Mouse (Mus musculus) limb, embryonic 12.5 days (tissue): Measurements from ENCODE around the gene Acyp2. TPM values are rescaled to one million over a fixed set of nuclear protein-coding genes. Genes with fewer than 3 reads are reported as not detected.

Experiments
- ATAC-seq: fragments of 200-750 bp; cut with Nextera tagmentation; 2 replicates; pipeline ENCODE4 v1.8.0; 2017; ENCODE audit warnings: low read depth, moderate TSS enrichment; ENCODE audit not compliant: insufficient number of reproducible peaks, insufficient read depth, low FRiP score, low TSS enrichment
- H3K27ac ChIP-seq: fragments of 300-500 bp; sonication (generic); 2 replicates; pipeline ENCODE4 v1.5.1; 2016; ENCODE audit warnings: mild to moderate bottlenecking, moderate library complexity
- H3K27me3 ChIP-seq: fragments of 300-500 bp; sonication (generic); 2 replicates; pipeline ENCODE4 v1.6.1; 2016; ENCODE audit warnings: mild to moderate bottlenecking, moderate library complexity
- H3K36me3 ChIP-seq: fragments of 300-500 bp; sonication (generic); 2 replicates; pipeline ENCODE4 v1.6.1; 2016; ENCODE audit warnings: mild to moderate bottlenecking, moderate library complexity
- H3K4me1 ChIP-seq: fragments of 300-500 bp; sonication (generic); replicated peaks from 2 replicates; pipeline ENCODE4 v1.6.1; 2016
- H3K4me2 ChIP-seq: fragments of 300-500 bp; sonication (generic); 2 replicates; pipeline ENCODE4 v1.6.1; 2016; ENCODE audit warnings: mild to moderate bottlenecking, moderate library complexity
- H3K4me3 ChIP-seq: fragments of 300-500 bp; sonication (generic); replicated peaks from 2 replicates; pipeline ENCODE4 v1.5.1; 2016; ENCODE audit warnings: mild to moderate bottlenecking
- H3K9ac ChIP-seq: fragments of 300-500 bp; sonication (generic); replicated peaks from 2 replicates; pipeline ENCODE4 v1.6.1; 2016; ENCODE audit warnings: mild to moderate bottlenecking, moderate library complexity
- H3K9me3 ChIP-seq: fragments of 300-500 bp; sonication (generic); 2 replicates; pipeline ENCODE4 v1.6.1; 2016; ENCODE audit warnings: mild to moderate bottlenecking, moderate library complexity
- WGBS: fragments of 180-500 bp; shearing (Covaris S2); methylation state at CpG from one replicate; pipeline ENCODE4 v1.1.7; 2016; 5-methylcytosine and 5-hydroxymethylcytosine counted together
- polyA plus RNA-seq: library from polyadenylated mRNA; unstranded; fragments of >200 nt; fragmentation: Nextera tagmentation; extraction: Ambion mirVana; gene quantifications from 2 replicates; pipeline ENCODE4 v1.2.1, GENCODE M21; 2016

The Acyp2 gene
- polyA plus RNA-seq = 6.6 and 8.0 TPM in 2 replicates

DNA sequence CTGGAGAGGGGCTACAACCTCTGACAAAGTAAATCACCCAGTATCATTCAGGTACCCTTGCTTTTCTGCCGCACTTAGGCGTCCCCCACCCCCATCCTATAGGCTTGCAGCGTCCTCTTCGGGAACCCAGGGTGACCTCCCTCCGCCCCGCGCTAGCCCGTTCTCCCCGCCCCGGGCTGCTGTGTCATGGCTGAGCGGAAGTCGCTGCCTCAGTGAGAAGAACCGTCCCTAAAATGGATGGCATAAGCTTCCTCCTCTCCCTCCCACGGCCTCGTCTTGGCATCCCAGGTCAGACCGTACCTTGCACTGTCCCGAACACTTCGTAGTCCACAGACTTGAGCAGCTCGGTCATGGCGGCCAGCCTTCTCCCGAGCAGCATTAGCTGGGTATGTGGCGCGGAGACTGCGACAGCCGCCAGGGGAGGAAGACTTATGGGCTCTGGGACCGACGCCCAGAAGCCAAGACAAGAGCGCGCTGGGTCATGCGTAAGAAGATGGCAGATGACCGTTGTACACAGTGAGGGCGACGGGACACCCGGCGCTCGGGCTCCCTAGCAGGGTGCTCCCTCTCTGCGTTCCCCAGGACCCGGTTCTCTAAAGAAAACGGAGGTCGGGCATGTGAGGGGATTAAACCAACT lies at the start of gene Acyp2:
Gene Acyp2 (minus strand): TSS at position 587 of the 637 bp plus-strand sequence.
- Histone ChIP-seq H3K4me1 (no peaks in the 10 kb centered on the region), H3K36me3 (no peaks in the 10 kb centered on the region), H3K9ac (peak within 1 kb of the TSS; percentile 70), H3K4me2 (peak within 1 kb of the TSS; percentile 65), H3K9me3 (no peaks in the 10 kb centered on the region), H3K27ac (peak within 1 kb of the TSS; percentile 82), H3K4me3 (peak within 1 kb of the TSS; percentile 63), H3K27me3 (no peaks in the 10 kb centered on the region)
- ATAC-seq = peak; percentile 98
- WGBS = under 1% methylated on average over 40 of the region's 40 CpGs

DNA sequence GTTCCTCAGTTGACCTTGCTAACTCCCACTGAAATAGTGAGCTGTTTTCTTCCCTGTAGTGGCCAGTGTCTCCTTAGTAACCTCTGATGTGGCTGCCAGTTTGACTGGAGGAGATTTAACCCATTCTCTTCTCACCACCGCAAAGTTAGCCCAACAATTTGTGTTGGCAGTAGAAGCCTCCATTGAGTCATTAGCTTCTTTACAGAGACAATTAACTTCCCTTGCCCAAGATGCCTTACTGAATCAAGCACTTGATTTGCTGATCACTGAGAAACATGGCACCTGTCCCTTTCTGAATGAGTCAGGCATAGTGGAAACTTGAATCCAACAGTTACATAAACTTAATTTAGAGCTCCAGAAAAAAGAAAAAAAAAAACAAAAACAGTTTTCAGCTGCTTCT lies 40.0 kb upstream of the Acyp2 start:
- H3K4me3 ChIP-seq = no peak overlapping the region
- no peaks in the 10 kb centered on the region for H3K4me1 ChIP-seq
- H3K27me3 ChIP-seq = no peaks in the 10 kb centered on the region
- no peaks in the 10 kb centered on the region for H3K9me3 ChIP-seq
- H3K36me3 ChIP-seq = no peaks in the 10 kb centered on the region
- H3K4me2 ChIP-seq = no peak overlapping the region
- WGBS = 71% methylated on average over 1 of the region's 1 CpGs
- H3K9ac ChIP-seq = no peak overlapping the region
- ATAC-seq = no peak
- H3K27ac ChIP-seq = no peak overlapping the region

DNA sequence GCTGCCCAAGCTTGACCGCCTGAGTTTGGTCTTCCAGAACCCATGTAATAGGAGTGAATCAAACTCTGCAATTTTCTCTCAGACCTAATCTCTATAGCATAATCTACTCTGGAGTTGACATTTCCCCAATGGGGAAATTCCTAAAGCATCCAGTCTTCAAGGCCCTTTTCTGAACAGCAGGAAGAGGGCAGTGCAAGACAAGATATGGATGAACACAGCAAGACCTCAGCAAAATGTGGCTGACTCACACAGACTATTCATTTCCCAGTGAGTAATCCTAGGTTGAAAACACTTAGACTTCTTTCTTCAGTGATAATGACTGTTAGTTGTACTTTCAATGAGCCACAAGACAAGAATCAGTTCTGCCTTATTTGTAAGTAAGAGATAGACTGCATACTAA lies 26.7 kb upstream of the Acyp2 start:
- H3K36me3 ChIP-seq = no peaks in the 10 kb centered on the region
- H3K4me3 ChIP-seq = no peak overlapping the region
- no peak for ATAC-seq
- no peak overlapping the region for H3K27ac ChIP-seq
- H3K9me3 ChIP-seq = no peaks in the 10 kb centered on the region
- H3K27me3 ChIP-seq = no peaks in the 10 kb centered on the region
- no peak overlapping the region for H3K9ac ChIP-seq
- H3K4me2 ChIP-seq = no peak overlapping the region
- WGBS = 85% methylated on average over 1 of the region's 1 CpGs
- no peaks in the 10 kb centered on the region for H3K4me1 ChIP-seq

DNA sequence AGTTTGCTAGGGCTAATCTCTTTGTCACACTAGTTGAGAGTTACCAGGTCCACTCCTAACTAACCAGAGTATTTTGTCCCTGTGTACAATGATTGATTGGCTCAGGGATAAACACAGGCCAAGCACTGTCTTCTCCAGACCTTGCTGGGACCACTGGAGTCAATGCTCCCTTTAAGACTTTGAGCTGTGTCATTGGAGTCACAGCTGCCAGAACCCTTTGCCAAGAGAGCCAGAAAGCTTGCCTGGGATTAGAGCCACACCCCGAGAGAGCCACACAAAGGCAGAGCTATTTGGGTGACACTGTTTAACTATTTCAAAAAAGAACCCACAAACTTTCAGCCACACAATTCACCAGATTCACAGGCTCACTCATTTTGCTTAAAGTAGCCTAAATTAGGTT lies 23.3 kb upstream of the Acyp2 start:
- Histone ChIP-seq H3K36me3 (no peaks in the 10 kb centered on the region), H3K4me1 (no peaks in the 10 kb centered on the region), H3K4me2 (no peak overlapping the region), H3K27me3 (no peaks in the 10 kb centered on the region), H3K9me3 (no peaks in the 10 kb centered on the region), H3K9ac (no peak overlapping the region), H3K27ac (no peak overlapping the region), H3K4me3 (no peak overlapping the region)
- 54% methylated on average over 1 of the region's 1 CpGs for WGBS
- no peak for ATAC-seq

DNA sequence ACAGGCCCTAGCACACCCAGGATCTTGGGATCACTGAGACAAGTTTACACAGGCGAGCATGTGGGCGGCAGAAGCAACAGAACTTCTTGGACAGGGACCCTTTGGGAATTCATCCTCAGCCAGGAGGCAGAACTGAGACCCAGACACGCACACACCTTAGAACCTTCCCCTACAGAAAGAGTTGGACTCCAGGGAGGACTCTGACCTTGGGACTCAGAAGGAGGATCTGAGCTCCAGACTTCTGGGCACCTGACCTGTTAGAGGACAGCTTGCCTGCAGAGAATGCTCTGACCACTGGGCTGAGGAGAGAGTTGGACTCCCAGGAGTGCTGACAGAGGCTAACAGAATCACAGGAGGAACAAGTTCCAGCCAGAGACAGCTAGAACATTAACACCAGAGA lies 13.6 kb upstream of the Acyp2 start:
- H3K4me2 ChIP-seq = no peak overlapping the region
- H3K9me3 ChIP-seq = 0 out of 2 replicates have a peak, but pooled peaks cover 4% of the 10 kb centered on the region
- H3K27me3 ChIP-seq = no peaks in the 10 kb centered on the region
- 95% methylated on average over 3 of the region's 3 CpGs for WGBS
- no peaks in the 10 kb centered on the region for H3K36me3 ChIP-seq
- no peak overlapping the region for H3K4me3 ChIP-seq
- no peak for ATAC-seq
- H3K9ac ChIP-seq = no peak overlapping the region
- H3K27ac ChIP-seq = no peak overlapping the region
- no peaks in the 10 kb centered on the region for H3K4me1 ChIP-seq

DNA sequence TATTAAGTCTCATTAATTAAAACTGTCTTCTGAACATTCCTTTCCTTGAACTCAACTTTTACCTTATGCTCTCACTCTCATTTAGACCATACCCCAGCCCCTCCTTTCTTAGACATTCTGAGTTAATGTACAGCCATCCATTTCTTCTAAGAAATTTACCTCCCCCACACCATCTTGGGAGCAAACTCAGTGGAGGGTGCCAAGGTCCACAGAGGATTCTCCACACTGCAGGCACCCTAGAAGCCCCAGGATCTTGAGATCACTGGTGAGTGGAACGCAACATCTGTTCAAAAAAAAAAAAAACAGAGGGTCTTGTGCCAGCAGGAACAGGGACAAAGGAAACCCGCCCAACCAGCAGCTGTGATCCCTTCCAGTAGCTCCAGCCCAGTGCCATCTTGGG lies 13.2 kb upstream of the Acyp2 start:
- 67% methylated on average over 2 of the region's 2 CpGs for WGBS
- Histone ChIP-seq H3K4me3 (no peak overlapping the region), H3K4me1 (no peaks in the 10 kb centered on the region), H3K4me2 (no peak overlapping the region), H3K36me3 (no peaks in the 10 kb centered on the region), H3K27me3 (no peaks in the 10 kb centered on the region), H3K9me3 (0 out of 2 replicates have a peak, but pooled peaks cover 4% of the 10 kb centered on the region), H3K9ac (no peak overlapping the region), H3K27ac (no peak overlapping the region)
- no peak for ATAC-seq

DNA sequence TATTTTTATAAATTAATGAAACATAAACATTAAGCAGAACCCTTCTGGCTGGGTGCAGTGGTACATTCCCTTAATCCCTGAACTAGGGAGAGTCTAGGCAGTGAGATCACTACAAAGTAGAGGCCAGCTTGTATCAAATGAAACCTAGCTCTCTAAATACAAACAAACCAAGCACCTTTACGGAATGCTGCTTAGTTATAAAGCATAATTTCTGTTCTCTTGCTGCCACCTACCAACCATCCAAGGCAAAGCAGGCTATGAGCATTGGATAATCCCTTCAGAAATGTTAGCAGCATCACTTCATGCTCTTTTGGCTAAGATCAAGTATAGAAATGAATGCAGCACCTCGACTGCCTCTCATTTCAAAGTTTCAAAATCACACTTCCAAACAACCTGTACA lies 7.7 kb upstream of the Acyp2 start:
- no peaks in the 10 kb centered on the region for H3K36me3 ChIP-seq
- ATAC-seq = no peak

DNA sequence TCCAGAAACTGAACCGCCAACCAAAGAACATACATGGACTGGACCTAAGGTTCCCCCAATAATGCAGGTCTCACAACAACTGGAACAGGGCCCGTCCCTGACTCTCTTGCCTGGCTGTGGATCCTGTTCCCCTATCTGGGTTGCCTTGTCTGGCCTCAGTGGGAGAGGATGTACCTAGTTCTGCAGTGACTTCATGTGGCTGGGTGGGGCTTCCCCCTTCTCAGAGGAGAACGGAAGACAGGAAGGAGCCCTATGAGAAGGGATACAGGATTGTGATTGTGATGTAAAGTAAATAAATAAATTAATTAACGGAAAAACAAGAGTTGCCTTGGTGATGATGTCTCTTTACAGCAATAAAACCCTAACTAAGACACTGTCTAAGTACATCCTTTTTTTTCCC lies 6.7 kb upstream of the Acyp2 start:
- H3K27ac ChIP-seq = no peak overlapping the region
- H3K4me2 ChIP-seq = no peak overlapping the region
- no peaks in the 10 kb centered on the region for H3K4me1 ChIP-seq
- H3K27me3 ChIP-seq = no peaks in the 10 kb centered on the region
- H3K9me3 ChIP-seq = no peaks in the 10 kb centered on the region
- no peaks in the 10 kb centered on the region for H3K36me3 ChIP-seq
- no peak for ATAC-seq
- H3K9ac ChIP-seq = no peak overlapping the region
- 91% methylated on average over 4 of the region's 4 CpGs for WGBS
- no peak overlapping the region for H3K4me3 ChIP-seq

More for the DNA sequence above, 7.7 kb upstream of the Acyp2 start:
- Histone ChIP-seq H3K4me1 (no peaks in the 10 kb centered on the region), H3K9ac (no peak overlapping the region), H3K27me3 (no peaks in the 10 kb centered on the region), H3K9me3 (no peaks in the 10 kb centered on the region), H3K27ac (no peak overlapping the region), H3K4me2 (no peak overlapping the region), H3K4me3 (no peak overlapping the region)
- WGBS = 29% methylated on average over 2 of the region's 2 CpGs

DNA sequence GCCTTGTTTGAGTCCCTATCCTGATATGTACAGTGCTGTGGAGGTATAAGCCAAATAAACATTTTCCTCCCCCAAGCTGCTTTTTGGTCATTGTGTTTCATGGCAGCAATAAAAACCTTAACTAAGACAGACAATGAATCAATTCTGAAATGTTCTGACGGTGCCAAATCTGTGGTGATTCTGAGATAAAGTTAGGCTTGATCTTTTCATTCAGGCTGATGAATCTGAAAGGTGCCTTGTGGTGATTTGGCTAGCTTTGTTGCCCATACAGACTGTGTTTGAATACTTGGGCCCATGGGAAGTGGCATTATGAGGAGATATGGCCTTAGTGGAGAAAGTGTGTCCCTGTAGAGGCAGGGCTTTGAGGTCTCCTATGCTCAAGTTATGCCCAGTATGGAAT lies 1.0 kb upstream of the Acyp2 start:
- no peak overlapping the region for H3K4me2 ChIP-seq
- WGBS = 84% methylated on average over 1 of the region's 1 CpGs
- no peaks in the 10 kb centered on the region for H3K27me3 ChIP-seq
- H3K9me3 ChIP-seq = no peaks in the 10 kb centered on the region
- no peaks in the 10 kb centered on the region for H3K4me1 ChIP-seq
- no peak overlapping the region for H3K4me3 ChIP-seq
- H3K9ac ChIP-seq = no peak overlapping the region
- no peak for ATAC-seq
- no peaks in the 10 kb centered on the region for H3K36me3 ChIP-seq
- H3K27ac ChIP-seq = no peak overlapping the region

DNA sequence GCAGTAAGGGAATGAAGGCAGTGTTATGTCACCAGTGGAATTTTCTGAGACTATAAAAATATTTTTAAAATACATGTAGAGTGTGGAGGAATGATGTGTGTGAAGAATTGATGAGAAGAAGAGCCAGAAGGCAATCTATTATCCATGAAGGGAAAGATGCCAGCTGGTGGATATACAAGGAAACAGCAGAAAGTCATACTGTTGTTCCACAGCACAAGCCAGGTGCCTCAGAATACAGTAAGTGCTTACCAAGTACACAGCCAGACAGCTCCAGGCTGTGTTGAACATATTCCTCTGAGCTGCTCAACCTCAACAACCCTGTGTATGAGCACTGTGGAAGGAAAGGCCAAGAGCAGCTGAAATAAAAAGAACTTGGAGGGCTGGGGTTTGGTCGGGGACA lies 13.7 kb downstream of the Acyp2 start:
- H3K4me1 ChIP-seq = no peaks in the 10 kb centered on the region
- H3K9me3 ChIP-seq = no peaks in the 10 kb centered on the region
- H3K27me3 ChIP-seq = no peaks in the 10 kb centered on the region
- WGBS = 96% methylated on average over 1 of the region's 1 CpGs
- H3K9ac ChIP-seq = no peak overlapping the region
- no peak overlapping the region for H3K4me3 ChIP-seq
- H3K27ac ChIP-seq = no peak overlapping the region
- H3K36me3 ChIP-seq = no peaks in the 10 kb centered on the region
- ATAC-seq = no peak
- no peak overlapping the region for H3K4me2 ChIP-seq

DNA sequence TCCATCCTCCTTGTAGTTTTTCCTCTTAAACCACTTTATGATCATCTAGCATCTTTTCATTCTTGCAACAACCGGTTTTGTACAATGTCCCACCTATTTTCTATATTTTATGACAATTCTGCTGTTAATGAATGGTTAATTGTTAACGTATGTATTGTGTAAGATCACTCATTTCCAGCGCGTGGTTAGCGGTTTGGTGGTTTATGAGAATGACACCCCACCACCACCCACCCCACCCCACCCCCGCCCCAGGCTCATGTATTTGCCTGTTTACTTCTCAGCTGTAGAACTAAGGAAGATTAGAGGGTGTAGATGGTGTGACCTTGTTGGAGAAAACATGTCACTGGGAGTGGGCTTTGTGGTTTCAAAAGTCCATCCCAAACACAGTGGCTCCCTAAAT lies 18.9 kb downstream of the Acyp2 start:
- H3K9me3 ChIP-seq = no peaks in the 10 kb centered on the region

DNA sequence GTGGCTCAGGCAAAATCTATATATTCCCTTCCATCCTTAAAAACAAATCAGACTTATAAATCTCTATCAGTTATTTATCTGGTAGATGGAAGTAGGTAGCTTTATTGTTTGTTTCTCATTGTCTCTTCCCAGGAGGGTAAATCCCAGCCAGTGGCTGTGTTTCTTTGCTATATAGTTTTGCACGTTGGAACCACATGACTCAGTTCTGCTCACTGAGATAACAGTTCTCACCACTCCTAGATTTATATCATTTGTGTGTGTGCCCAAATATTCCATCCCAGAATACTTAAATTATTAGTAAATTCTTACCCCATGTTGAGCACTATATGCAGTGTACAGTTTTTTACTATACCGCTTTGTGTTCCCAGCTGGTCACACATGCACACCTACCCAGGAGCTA lies 26.2 kb downstream of the Acyp2 start:
- no peak overlapping the region for H3K4me3 ChIP-seq
- ATAC-seq = no peak
- no peaks in the 10 kb centered on the region for H3K36me3 ChIP-seq
- no peaks in the 10 kb centered on the region for H3K9me3 ChIP-seq
- no peaks in the 10 kb centered on the region for H3K27me3 ChIP-seq
- no peak overlapping the region for H3K27ac ChIP-seq
- no peak overlapping the region for H3K9ac ChIP-seq
- 84% methylated on average over 2 of the region's 2 CpGs for WGBS
- no peaks in the 10 kb centered on the region for H3K4me1 ChIP-seq
- H3K4me2 ChIP-seq = no peak overlapping the region

More for the DNA sequence above, 18.9 kb downstream of the Acyp2 start:
- no peaks in the 10 kb centered on the region for H3K27me3 ChIP-seq
- H3K9ac ChIP-seq = no peak overlapping the region
- no peak overlapping the region for H3K4me2 ChIP-seq
- H3K36me3 ChIP-seq = no peaks in the 10 kb centered on the region
- WGBS = 79% methylated on average over 6 of the region's 6 CpGs
- H3K4me1 ChIP-seq = no peaks in the 10 kb centered on the region
- H3K27ac ChIP-seq = no peak overlapping the region
- H3K4me3 ChIP-seq = no peak overlapping the region
- ATAC-seq = no peak
